Mouse (Mus musculus) left cerebral cortex, adult 18-20 months (tissue): ENCODE results near the gene Krt7. TPM values are rescaled to one million over a fixed set of nuclear protein-coding genes. Genes with fewer than 3 reads are reported as not detected.

Experiments used
- DNase-seq, 2 experiments: peaks; one replicate each; pipeline ENCODE4 v3.0.0; 2021 to 2022; ENCODE audit warnings: low spot score in 2 of 2, mixed read lengths in 1 of 2
- microRNA-seq, 2 experiments: library from miRNA; unstranded; fragments of <30 nt; microRNA quantifications; one replicate each; pipeline ENCODE4 v1.2.0; 2021
- total RNA-seq, 2 experiments: library from RNA; stranded (reverse); gene quantifications; 2 replicates each; pipeline ENCODE4 v1.2.3; 2021

Krt7 gene
- total RNA-seq, 2 experiments from 2014 or later, result not detected

GRCm38 (mm10) chr15:101436611-101437010 is 25.8 kb downstream of the Krt7 start:
- DNase-seq, result no peak

- DNase-seq, result no peak
Measured at GRCm38 (mm10) chr15:101438555-101438954, 27.7 kb downstream of the Krt7 start, which contains the start of gene Krt87. Gene Krt87, minus strand, starts transcription at chr15:101438804.

GRCm38 (mm10) chr15:101440837-101441236 is 30.0 kb downstream of the Krt7 start:
- no peak for DNase-seq

- DNase-seq, result no peak
Measured at GRCm38 (mm10) chr15:101446572-101446971, 35.7 kb downstream of the Krt7 start.

- DNase-seq, result no peak
Measured at GRCm38 (mm10) chr15:101447444-101447843, 36.6 kb downstream of the Krt7 start, which contains the start of gene Krt88. Gene Krt88, plus strand, starts transcription at chr15:101447744.

- DNase-seq, result peak; percentile 76 to 81
Measured at GRCm38 (mm10) chr15:101453093-101453736, 42.4 kb downstream of the Krt7 start.

- DNase-seq, result no peak
Measured at GRCm38 (mm10) chr15:101454774-101455173, 43.9 kb downstream of the Krt7 start.

GRCm38 (mm10) chr15:101455292-101455691 is 44.4 kb downstream of the Krt7 start:
- no peak for DNase-seq

- no peak for DNase-seq
Measured at GRCm38 (mm10) chr15:101455891-101456290, 45.0 kb downstream of the Krt7 start.

- no peak for DNase-seq
Measured at GRCm38 (mm10) chr15:101458361-101458930, 47.6 kb downstream of the Krt7 start.

- DNase-seq, result no peak
Measured at GRCm38 (mm10) chr15:101459283-101459682, 48.4 kb downstream of the Krt7 start.

GRCm38 (mm10) chr15:101463651-101464050 is 52.8 kb downstream of the Krt7 start, which contains the start of gene Krt81:
Gene Krt81, minus strand, starts transcription at chr15:101463751.
- DNase-seq, result no peak

- no peak for DNase-seq
Measured at GRCm38 (mm10) chr15:101469093-101469492, 58.2 kb downstream of the Krt7 start.

- DNase-seq, result no peak
Measured at GRCm38 (mm10) chr15:101472952-101473528, 62.2 kb downstream of the Krt7 start, which contains the start of gene Krt86. Gene Krt86, plus strand, starts transcription at chr15:101473478.

- peak; percentile 44 to 58 for DNase-seq
Measured at GRCm38 (mm10) chr15:101479007-101479665, 68.3 kb downstream of the Krt7 start.

- no peak for DNase-seq
Measured at GRCm38 (mm10) chr15:101479666-101480060, 68.8 kb downstream of the Krt7 start.

Small RNA genes lying within 50 kb of the gene (microRNA-seq; reads per million reads assigned to microRNA genes)
- gene Mir1941, result 9.3 to 19.6 reads per million in 2 experiments

Other genes starting within 250 kb of the Krt7 start
- gene Acvr1b, start 237.0 kb upstream of the Krt7 start, total RNA-seq, result 100 to 1,000 TPM; 102 to 112 TPM
- 100 to 1,000 TPM in 1 of 2 experiments, 10 to 100 TPM in 1; 77.7 to 111 TPM for gene Grasp, start 186.9 kb upstream of the Krt7 start, total RNA-seq
- gene Nr4a1, start 156.8 kb upstream of the Krt7 start, total RNA-seq, result 100 to 1,000 TPM; 171 to 181 TPM
- gene Atg101, start 126.8 kb upstream of the Krt7 start, total RNA-seq, result 10 to 100 TPM; 45.5 to 53.6 TPM
- gene 6030408B16Rik, start 117.8 kb upstream of the Krt7 start, total RNA-seq, result under 1 TPM; 0.40 to 0.42 TPM
- gene Krt80, start 40.9 kb upstream of the Krt7 start, total RNA-seq, result 1 to 10 TPM; 2.2 to 3.3 TPM
- under 1 TPM in 1 of 2 experiments, not detected in 1; 0.21 TPM for gene Krt87, start 27.8 kb downstream of the Krt7 start, total RNA-seq
- not detected for gene Krt88, start 36.7 kb downstream of the Krt7 start, total RNA-seq
- gene Krt81, start 52.7 kb downstream of the Krt7 start, total RNA-seq, result not detected
- not detected for gene Krt86, start 62.4 kb downstream of the Krt7 start, total RNA-seq
- not detected for gene Krt83, start 80.5 kb downstream of the Krt7 start, total RNA-seq
- not detected for gene Gm49425, start 106.2 kb downstream of the Krt7 start, total RNA-seq
- not detected for gene Krt84, start 121.8 kb downstream of the Krt7 start, total RNA-seq
- not detected for gene Krt82, start 139.6 kb downstream of the Krt7 start, total RNA-seq
- not detected for gene Krt90, start 151.9 kb downstream of the Krt7 start, total RNA-seq
- not detected for gene Krt75, start 162.9 kb downstream of the Krt7 start, total RNA-seq
- gene Gm5414, start 217.1 kb downstream of the Krt7 start, total RNA-seq, result not detected
- gene Gm5478, start 236.3 kb downstream of the Krt7 start, total RNA-seq, result not detected